Mouse (Mus musculus): ENCODE results near the gene Gp9. TPM values are rescaled to one million over a fixed set of nuclear protein-coding genes. Genes with fewer than 3 reads are reported as not detected.
A peak's percentile ranks its signal among the peaks of the same experiment; 100 is the strongest.

Gp9 gene
- total RNA-seq, 2 experiments from 2014 or later: 0.54 to 1.4 TPM

DNA sequence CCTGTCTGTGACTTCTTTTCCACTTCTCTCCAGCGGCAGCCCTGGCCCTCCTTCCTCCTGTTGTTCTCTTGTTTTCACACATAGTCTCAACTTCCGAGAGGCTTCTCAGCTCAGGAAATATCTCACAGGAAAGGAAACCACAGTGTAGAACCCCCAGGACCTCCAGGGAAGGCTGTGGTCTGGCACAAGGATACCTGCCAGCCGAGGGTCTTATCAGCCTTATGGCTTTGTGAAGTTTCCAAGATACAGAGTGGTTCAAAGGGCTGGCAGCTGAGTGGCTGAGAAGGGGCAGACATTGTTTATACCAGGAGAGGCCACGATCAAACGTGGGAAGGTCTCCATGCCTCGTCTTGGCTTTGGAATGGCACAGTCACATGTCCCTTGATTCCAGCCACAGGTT, 38.0 kb upstream of the Gp9 start:
- no peak overlapping the region for H3K4me3 ChIP-seq
- intact Hi-C loops (cut with DNase I): no loop called here
- TF ChIP-seq CTCF (IDR thresholded peaks at IDR 0.05): no peak
- no peak overlapping the region for H3K27ac ChIP-seq
- DNase-seq (ENCODE audit: extremely low spot score in 1 of 2, low spot score in 2 of 2): no peak

GRCm38 (mm10) chr6:87740496-87740895, 37.4 kb upstream of the Gp9 start:
- Histone ChIP-seq H3K4me3 (no peak overlapping the region), H3K27ac (no peak overlapping the region)
- DNase-seq (ENCODE audit: extremely low spot score in 1 of 2, low spot score in 2 of 2): no peak
- intact Hi-C loops (cut with DNase I): no loop called here
- TF ChIP-seq CTCF (IDR thresholded peaks at IDR 0.05): no peak

- TF ChIP-seq CTCF (IDR thresholded peaks at IDR 0.05): no peak
- Histone ChIP-seq H3K27ac (no peak overlapping the region), H3K4me3 (no peak overlapping the region)
- no peak for DNase-seq (ENCODE audit: extremely low spot score in 1 of 2, low spot score in 2 of 2)
- intact Hi-C loops (cut with DNase I): no loop called here
Observed at GRCm38 (mm10) chr6:87741978-87742377, 35.9 kb upstream of the Gp9 start.

GRCm38 (mm10) chr6:87742804-87743203, 35.1 kb upstream of the Gp9 start:
- intact Hi-C loops (cut with DNase I): no loop called here
- no peak for DNase-seq (ENCODE audit: extremely low spot score in 1 of 2, low spot score in 2 of 2)
- H3K27ac ChIP-seq: no peak overlapping the region
- no peak overlapping the region for H3K4me3 ChIP-seq
- TF ChIP-seq CTCF (IDR thresholded peaks at IDR 0.05): peak; percentile 9

DNA sequence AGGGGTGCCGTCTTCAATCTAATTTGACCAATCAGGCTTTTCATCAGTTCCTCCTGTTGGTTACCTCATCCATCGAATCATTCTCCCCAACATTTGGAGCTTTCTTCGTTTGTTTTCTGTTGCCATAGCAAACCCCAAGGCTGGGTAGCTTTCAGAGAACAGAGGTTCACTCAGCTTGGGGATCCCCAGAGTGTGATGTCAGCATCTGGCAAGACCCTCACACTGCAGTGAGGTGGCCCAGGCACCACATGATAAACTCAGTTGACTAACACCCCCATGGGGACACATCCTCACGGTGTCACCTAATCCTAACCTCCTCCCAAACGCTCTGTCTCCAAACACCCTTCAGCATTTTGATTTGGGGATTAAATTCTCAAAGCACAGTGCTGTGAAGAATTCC, 34.6 kb upstream of the Gp9 start:
- intact Hi-C loops (cut with DNase I): no loop called here
- DNase-seq (ENCODE audit: extremely low spot score in 1 of 2, low spot score in 2 of 2): no peak
- H3K4me3 ChIP-seq: no peak overlapping the region
- no peak for TF ChIP-seq CTCF (IDR thresholded peaks at IDR 0.05)
- H3K27ac ChIP-seq: no peak overlapping the region

DNA sequence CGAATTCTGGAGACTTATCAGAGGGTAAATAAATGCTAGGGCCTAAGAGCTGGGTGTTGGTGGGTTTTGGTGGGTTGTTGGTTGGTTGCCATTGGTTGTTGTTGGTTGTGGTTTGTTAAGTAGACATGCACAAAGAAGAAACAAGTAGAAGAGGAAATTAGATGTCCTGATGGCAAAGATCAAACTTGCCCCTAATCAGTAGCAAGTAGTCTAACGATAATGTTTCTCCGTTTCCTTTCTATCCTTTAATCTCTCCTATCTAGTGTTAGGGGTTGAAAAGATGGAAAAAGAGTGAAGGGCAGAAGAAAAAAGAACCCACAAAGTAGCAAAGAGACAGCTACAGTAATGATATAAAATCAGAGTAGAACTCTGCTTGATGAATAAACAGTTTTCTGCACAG, 33.2 kb upstream of the Gp9 start:
- Histone ChIP-seq H3K4me3 (no peak overlapping the region), H3K27ac (no peak overlapping the region)
- intact Hi-C loops (cut with DNase I): no loop called here
- DNase-seq (ENCODE audit: extremely low spot score in 1 of 2, low spot score in 2 of 2): no peak
- no peak for TF ChIP-seq CTCF (IDR thresholded peaks at IDR 0.05)

DNA sequence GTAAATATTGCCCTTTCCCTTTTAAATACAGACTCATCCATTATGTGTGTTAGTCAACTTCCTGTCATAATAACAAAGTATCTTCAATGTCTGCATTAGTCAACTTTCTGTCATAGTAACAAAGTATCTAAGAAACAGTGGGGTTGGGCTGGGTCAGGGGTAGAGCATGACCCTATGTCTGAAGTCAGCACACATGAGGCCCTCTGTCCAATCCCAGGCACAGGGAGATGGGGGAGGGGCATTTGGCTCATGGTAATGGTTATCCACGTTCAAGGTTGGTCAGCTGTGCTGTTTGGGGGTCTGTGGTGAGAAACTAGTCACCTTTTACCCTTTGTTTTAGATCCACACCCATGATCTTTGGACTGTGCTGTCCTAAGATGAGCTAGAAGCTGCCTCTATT, 32.6 kb upstream of the Gp9 start:
- DNase-seq (ENCODE audit: extremely low spot score in 1 of 2, low spot score in 2 of 2): no peak
- intact Hi-C loops (cut with DNase I): no loop called here
- H3K4me3 ChIP-seq: no peak overlapping the region
- H3K27ac ChIP-seq: no peak overlapping the region
- TF ChIP-seq CTCF (IDR thresholded peaks at IDR 0.05): no peak

- no peak for DNase-seq (ENCODE audit: extremely low spot score in 1 of 2, low spot score in 2 of 2)
- no peak overlapping the region for H3K27ac ChIP-seq
- H3K4me3 ChIP-seq: no peak overlapping the region
- TF ChIP-seq CTCF (IDR thresholded peaks at IDR 0.05): no peak
- intact Hi-C loops (cut with DNase I): no loop called here
Observed at GRCm38 (mm10) chr6:87746059-87746458, 31.8 kb upstream of the Gp9 start.

GRCm38 (mm10) chr6:87746849-87747248, 31.0 kb upstream of the Gp9 start:
- no peak overlapping the region for H3K27ac ChIP-seq
- H3K4me3 ChIP-seq: no peak overlapping the region
- TF ChIP-seq CTCF (IDR thresholded peaks at IDR 0.05): no peak
- intact Hi-C loops (cut with DNase I): no loop called here
- no peak for DNase-seq (ENCODE audit: extremely low spot score in 1 of 2, low spot score in 2 of 2)

DNA sequence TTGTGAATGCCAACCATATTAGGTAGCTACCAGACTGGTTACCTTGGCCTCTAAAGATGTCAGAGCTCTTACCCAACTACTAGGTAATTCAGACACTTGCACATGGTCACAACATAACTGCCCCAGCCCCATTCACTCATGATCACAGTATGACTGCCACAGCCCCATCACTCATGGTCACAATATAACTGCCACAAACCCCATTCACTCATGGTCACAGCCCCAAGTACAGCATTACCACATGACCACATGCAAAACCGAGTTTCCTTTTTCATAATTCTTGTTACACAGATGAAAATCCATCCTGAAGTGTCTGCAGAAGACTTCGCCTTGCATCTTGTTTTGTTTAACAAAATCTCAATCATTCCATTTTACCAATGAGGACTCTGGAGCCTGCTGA, 29.8 kb upstream of the Gp9 start:
- Histone ChIP-seq H3K27ac (no peak overlapping the region), H3K4me3 (no peak overlapping the region)
- intact Hi-C loops (cut with DNase I): no loop called here
- DNase-seq (ENCODE audit: extremely low spot score in 1 of 2, low spot score in 2 of 2): no peak
- TF ChIP-seq CTCF (IDR thresholded peaks at IDR 0.05): no peak

- no peak for DNase-seq (ENCODE audit: extremely low spot score in 1 of 2, low spot score in 2 of 2)
- intact Hi-C loops (cut with DNase I): no loop called here
- no peak for TF ChIP-seq CTCF (IDR thresholded peaks at IDR 0.05)
- Histone ChIP-seq H3K27ac (no peak overlapping the region), H3K4me3 (no peak overlapping the region)
Observed at GRCm38 (mm10) chr6:87748531-87748930, 29.3 kb upstream of the Gp9 start.

DNA sequence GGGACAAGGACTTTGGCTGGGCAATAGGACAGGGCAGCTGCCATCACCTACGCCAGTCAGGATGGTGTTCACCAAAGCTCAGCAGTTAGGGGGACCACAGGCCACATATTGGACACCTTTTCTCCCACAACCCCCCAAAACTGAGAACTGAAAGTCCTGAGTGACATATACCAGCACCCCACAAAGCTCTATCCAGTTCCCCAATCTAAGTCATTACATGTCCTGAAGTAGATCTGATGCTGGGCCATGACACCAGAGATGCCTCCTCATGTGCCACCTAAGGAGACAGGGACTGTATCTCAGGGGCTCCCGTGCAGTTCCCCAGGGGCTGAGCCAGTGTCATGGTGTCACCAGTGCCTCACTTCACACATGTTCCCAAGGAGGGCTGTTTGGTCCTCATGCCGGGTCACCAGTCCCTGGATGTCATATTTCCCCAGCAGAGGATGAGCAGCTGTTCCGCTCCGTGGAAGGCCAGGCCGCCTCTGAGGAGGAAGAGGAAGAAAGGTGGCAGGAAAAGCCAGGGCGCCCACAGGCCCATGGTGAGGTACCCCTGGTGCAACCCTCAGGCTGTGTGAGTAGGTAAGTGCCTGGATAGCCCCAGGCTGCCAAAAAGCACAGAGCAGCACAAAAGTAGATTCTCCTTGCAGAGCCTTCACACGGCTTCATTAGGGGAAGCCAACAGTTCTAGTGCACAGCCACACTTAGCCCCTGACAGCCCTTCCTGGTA, 27.5 kb upstream of the Gp9 start:
- Histone ChIP-seq H3K27ac (no peak overlapping the region), H3K4me3 (no peak overlapping the region)
- DNase-seq (ENCODE audit: extremely low spot score in 1 of 2, low spot score in 2 of 2): no peak
- no peak for TF ChIP-seq CTCF (IDR thresholded peaks at IDR 0.05)
- intact Hi-C loops (cut with DNase I): no loop called here

- TF ChIP-seq CTCF (IDR thresholded peaks at IDR 0.05): no peak
Observed at GRCm38 (mm10) chr6:87751574-87751973, 26.3 kb upstream of the Gp9 start.

More at GRCm38 (mm10) chr6:87751574-87751973, 26.3 kb upstream of the Gp9 start:
- Histone ChIP-seq H3K27ac (no peak overlapping the region), H3K4me3 (no peak overlapping the region)
- no peak for DNase-seq (ENCODE audit: extremely low spot score in 1 of 2, low spot score in 2 of 2)
- intact Hi-C loops (cut with DNase I): no loop called here

Data from left cerebral cortex, adult 2 months (tissue).